Mouse (Mus musculus) embryonic facial prominence, embryonic 11.5 days (tissue): Measurements from ENCODE around the gene Fbxw24. TPM values are rescaled to one million over a fixed set of nuclear protein-coding genes. Genes with fewer than 3 reads are reported as not detected.
"Not testable (repeated sequence)": the region's sequence is repeated elsewhere in the genome, so short reads cannot be mapped to it uniquely, and the experiment has no call there.

Experiments
- ATAC-seq: fragments of 200-750 bp; cut with Nextera tagmentation; replicated peaks from 2 replicates; pipeline ENCODE4 v1.8.0; 2017; ENCODE audit warnings: low read depth; ENCODE audit not compliant: insufficient number of reproducible peaks, low FRiP score, low TSS enrichment
- DNase-seq: peaks from one replicate; pipeline ENCODE4 v3.0.0-alpha.2; 2015; ENCODE audit warnings: low spot score
- H3K27ac ChIP-seq: fragments of 300-500 bp; sonication (generic); replicated peaks from 2 replicates; pipeline ENCODE4 v1.5.1; 2014; ENCODE audit warnings: mild to moderate bottlenecking, low read depth, low read length, control low read depth
- H3K27me3 ChIP-seq: fragments of 300-500 bp; sonication (generic); 2 replicates; pipeline ENCODE4 v1.6.1; 2014; ENCODE audit warnings: mild to moderate bottlenecking, low read length, moderate library complexity, mixed read lengths; ENCODE audit not compliant: control insufficient read depth, insufficient read depth
- H3K36me3 ChIP-seq: fragments of 300-500 bp; sonication (generic); replicated peaks from 2 replicates; pipeline ENCODE4 v1.6.1; 2014; ENCODE audit warnings: low read depth, mild to moderate bottlenecking, low read length, moderate library complexity, mixed read lengths; ENCODE audit not compliant: control insufficient read depth, insufficient read depth
- H3K4me1 ChIP-seq: fragments of 300-500 bp; sonication (generic); 2 replicates; pipeline ENCODE4 v1.6.1; 2014; ENCODE audit warnings: low read length, mixed read lengths; ENCODE audit not compliant: control insufficient read depth, insufficient read depth
- H3K4me2 ChIP-seq: fragments of 300-500 bp; sonication (generic); 2 replicates; pipeline ENCODE4 v1.6.1; 2014; ENCODE audit warnings: low read depth, mild to moderate bottlenecking, control low read depth, low read length, moderate library complexity
- H3K4me3 ChIP-seq: fragments of 300-500 bp; sonication (generic); 2 replicates; pipeline ENCODE4 v1.5.1; 2014; ENCODE audit warnings: low read depth, low read length, control low read depth
- H3K9ac ChIP-seq: fragments of 300-500 bp; sonication (generic); replicated peaks from 2 replicates; pipeline ENCODE4 v1.6.1; 2014; ENCODE audit warnings: mild to moderate bottlenecking, control low read depth, low read length
- H3K9me3 ChIP-seq: fragments of 300-500 bp; sonication (generic); replicated peaks from 2 replicates; pipeline ENCODE4 v1.6.1; 2016; ENCODE audit warnings: mild to moderate bottlenecking, low read length, inconsistent platforms, mixed read lengths; ENCODE audit not compliant: control insufficient read depth
- WGBS: fragments of 180-500 bp; shearing (Covaris S2); extraction: QIAGEN DNeasy Blood & Tissue Kit; methylation state at CpG from one replicate; pipeline ENCODE4 v1.1.7; 2014; 5-methylcytosine and 5-hydroxymethylcytosine counted together
- polyA plus RNA-seq: library from polyadenylated mRNA; unstranded; fragments of >200 nt; fragmentation: Nextera tagmentation; extraction: Ambion mirVana; gene quantifications from 2 replicates; pipeline ENCODE4 v1.2.1, GENCODE M21; 2014

The Fbxw24 gene
- polyA plus RNA-seq, result 0.14 TPM in 1 of 2 replicates, not detected in the other

- H3K4me2 ChIP-seq, H3K36me3 ChIP-seq, H3K4me3 ChIP-seq, H3K9me3 ChIP-seq, ATAC-seq, H3K4me1 ChIP-seq, H3K27me3 ChIP-seq, H3K9ac ChIP-seq, DNase-seq, H3K27ac ChIP-seq: not testable (repeated sequence)
- 76% methylated on average over 2 of the region's 2 CpGs for WGBS
Measured at GRCm38 (mm10) chr9:109625957-109626356, at the start of gene Fbxw24. Fbxw24 (minus strand) TSS chr9:109626057.

GRCm38 (mm10) chr9:109664552-109664951 is 38.7 kb upstream of the Fbxw24 start, which contains the start of gene Fbxw25:
Fbxw25 (minus strand) TSS chr9:109664652.
- DNase-seq, H3K4me3 ChIP-seq, H3K27ac ChIP-seq, H3K9ac ChIP-seq, H3K27me3 ChIP-seq, H3K4me1 ChIP-seq, H3K4me2 ChIP-seq, H3K9me3 ChIP-seq, ATAC-seq, H3K36me3 ChIP-seq: not testable (repeated sequence)
- WGBS, result 70% methylated on average over 2 of the region's 2 CpGs

DNA sequence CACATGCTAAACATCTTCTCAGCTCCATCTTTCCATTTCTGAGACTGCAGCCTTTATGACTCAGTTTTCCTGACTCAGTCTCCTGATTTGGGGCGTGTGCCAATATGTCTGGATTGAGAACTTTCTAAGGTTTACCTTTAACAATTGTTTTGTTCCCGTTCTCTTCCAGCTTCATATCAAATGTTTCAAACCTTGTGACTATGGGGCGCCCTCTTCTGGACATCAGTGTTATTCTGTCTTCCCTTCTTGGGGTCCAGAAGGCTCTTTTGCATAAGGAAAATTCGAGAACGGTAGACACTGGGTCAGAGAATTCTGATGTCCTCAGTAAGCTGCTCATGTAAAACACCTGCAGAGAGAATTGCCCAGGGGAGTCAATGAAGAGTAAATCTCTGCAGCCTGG is 19.0 kb downstream of the Fbxw24 start:
- H3K36me3 ChIP-seq, H3K4me2 ChIP-seq, H3K9ac ChIP-seq, H3K4me3 ChIP-seq, H3K27me3 ChIP-seq, H3K27ac ChIP-seq, H3K4me1 ChIP-seq, ATAC-seq, H3K9me3 ChIP-seq: not testable (repeated sequence)
- 38% methylated on average over 5 of the region's 5 CpGs for WGBS
- DNase-seq, result peak; percentile 20

GRCm38 (mm10) chr9:109602128-109602527 is 23.7 kb downstream of the Fbxw24 start:
- not testable (repeated sequence) for H3K27me3 ChIP-seq, H3K36me3 ChIP-seq, H3K9ac ChIP-seq, H3K4me1 ChIP-seq, H3K27ac ChIP-seq, ATAC-seq, DNase-seq, H3K4me2 ChIP-seq, H3K4me3 ChIP-seq, H3K9me3 ChIP-seq
- WGBS, result 54% methylated on average over 2 of the region's 2 CpGs

- H3K9me3 ChIP-seq, result no peaks in the 10 kb centered on the region
- H3K4me1 ChIP-seq, result no peaks in the 10 kb centered on the region
- no peak for DNase-seq
- H3K27me3 ChIP-seq, result no peaks in the 10 kb centered on the region
- H3K36me3 ChIP-seq, result no peaks in the 10 kb centered on the region
- no peak overlapping the region for H3K4me2 ChIP-seq
- H3K27ac ChIP-seq, result no peak overlapping the region
- H3K9ac ChIP-seq, result no peak overlapping the region
- H3K4me3 ChIP-seq, result no peak overlapping the region
- ATAC-seq, result no peak
Measured at GRCm38 (mm10) chr9:109597226-109597625, 28.6 kb downstream of the Fbxw24 start.

DNA sequence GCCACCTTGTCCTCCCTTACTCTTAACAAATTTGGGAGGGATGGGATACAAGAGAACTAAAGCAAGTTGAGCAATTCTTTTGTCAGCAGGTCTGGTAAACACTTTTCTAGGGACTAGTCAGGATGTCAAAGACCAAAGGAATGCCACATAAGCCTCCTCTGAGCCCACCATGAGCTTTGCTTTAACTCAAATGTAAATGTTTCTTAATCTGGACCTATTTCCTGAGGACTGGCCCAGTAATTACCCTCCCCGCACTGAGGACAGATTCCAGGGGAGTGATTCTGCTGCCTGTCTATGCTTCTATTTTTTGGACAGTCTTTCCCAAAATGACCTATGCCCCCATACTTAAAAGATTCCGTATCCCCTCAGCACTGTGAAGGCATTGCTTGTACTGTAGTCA is 31.0 kb downstream of the Fbxw24 start:
- H3K4me1 ChIP-seq, result no peaks in the 10 kb centered on the region
- H3K4me3 ChIP-seq, result no peak overlapping the region
- no peak overlapping the region for H3K4me2 ChIP-seq
- WGBS, result 77% methylated on average over 2 of the region's 2 CpGs
- DNase-seq (no peak), ATAC-seq (no peak)
- H3K36me3 ChIP-seq, result no peaks in the 10 kb centered on the region
- no peaks in the 10 kb centered on the region for H3K27me3 ChIP-seq
- H3K27ac ChIP-seq, result no peak overlapping the region
- H3K9ac ChIP-seq, result no peak overlapping the region
- no peaks in the 10 kb centered on the region for H3K9me3 ChIP-seq

- H3K27ac ChIP-seq, H3K9ac ChIP-seq, H3K4me1 ChIP-seq, H3K4me2 ChIP-seq, H3K9me3 ChIP-seq, H3K4me3 ChIP-seq, ATAC-seq, H3K36me3 ChIP-seq, DNase-seq, H3K27me3 ChIP-seq: not testable (repeated sequence)
- 83% methylated on average over 4 of the region's 4 CpGs for WGBS
Measured at GRCm38 (mm10) chr9:109568162-109568561, 57.7 kb downstream of the Fbxw24 start, which contains the start of gene Fbxw15. Fbxw15 (minus strand) TSS chr9:109568262.

GRCm38 (mm10) chr9:109565546-109565945 is 60.3 kb downstream of the Fbxw24 start:
- 75% methylated on average over 1 of the region's 1 CpGs for WGBS

More at GRCm38 (mm10) chr9:109565546-109565945, 60.3 kb downstream of the Fbxw24 start:
- no peak overlapping the region for H3K4me3 ChIP-seq
- H3K36me3 ChIP-seq, result no peaks in the 10 kb centered on the region
- no peak overlapping the region for H3K4me2 ChIP-seq
- ATAC-seq (no peak), DNase-seq (no peak)
- H3K4me1 ChIP-seq, result no peaks in the 10 kb centered on the region
- H3K27me3 ChIP-seq, result no peaks in the 10 kb centered on the region
- no peak overlapping the region for H3K9ac ChIP-seq
- no peaks in the 10 kb centered on the region for H3K9me3 ChIP-seq
- no peak overlapping the region for H3K27ac ChIP-seq
